In genomic region chr13:108119411-108120310, GRCm38 (mm10) we compare ENCODE assay signal across 28 mouse cellular contexts. TPM values are rescaled to one million over a fixed set of nuclear protein-coding genes. Genes with fewer than 3 reads are reported as not detected.
A peak's percentile ranks its signal among the peaks of the same experiment; 100 is the strongest.
DNase-seq lines count a peak whose midpoint lies in the region; ATAC-seq and TF ChIP-seq lines count a peak whose summit lies in the region.
"Had no signal": no experiment of that assay in that cellular context is flagged by ENCODE, and none has a peak within 500 bp of the region (broad histone marks: within the 10 kb centered on the region; RNA-seq: fewer than 3 reads in every experiment).

No protein-coding gene starts in this region.

- no peak for ATAC-seq in heart, embryonic 14.5 days (ENCODE audit: insufficient number of reproducible peaks, insufficient read depth, low FRiP score, low read depth)
- ATAC-seq in neural tube, embryonic 15.5 days (ENCODE audit: low FRiP score): no peak
- ATAC-seq: activated CD4-positive, CD25-positive, alpha-beta regulatory T cell, adult 4 months; forebrain, embryonic 14.5 days; liver, embryonic 12.5 days; midbrain, embryonic 16.5 days; Patski had no signal

- peaks cover 7 to 24% of the 10 kb centered on the region in 2 experiments; a peak in 3 of 4 replicates for H3K4me1 ChIP-seq in heart, embryonic 14.5 days (ENCODE audit: control insufficient read depth in 2 of 2, insufficient read depth in 2 of 2, low read length in 2 of 2)
- no peaks in the 10 kb centered on the region; the same call in 1 of the 2 replicates for H3K4me1 ChIP-seq in heart, adult 2 months (ENCODE audit: control insufficient read depth, insufficient read depth, low read length)
- H3K4me1 ChIP-seq in neural tube, embryonic 15.5 days: peaks cover 13% of the 10 kb centered on the region
- H3K4me1 ChIP-seq: liver, embryonic 12.5 days had no signal

- no peak overlapping the region for H3K4me3 ChIP-seq in heart, embryonic 14.5 days (ENCODE audit: control insufficient read depth in 1 of 2, insufficient read depth in 1 of 2, low read depth in 1 of 2, low read length in 2 of 2)
- H3K4me3 ChIP-seq in heart, adult 2 months: no peak overlapping the region
- no peak overlapping the region for H3K4me3 ChIP-seq in neural tube, embryonic 15.5 days (replicated peaks)
- H3K4me3 ChIP-seq: embryonic facial prominence, embryonic 15.5 days; hindbrain, embryonic 15.5 days; limb, embryonic 13.5 days; liver, embryonic 12.5 days; myocyte; neural tube, embryonic 13.5 days had no signal

- no peak for TF ChIP-seq POLR2A in heart, adult 2 months (IDR thresholded peaks at IDR 0.05; ENCODE audit: insufficient read depth, low read depth, low read length)

- no peak for TF ChIP-seq EP300 in heart, adult 2 months (IDR thresholded peaks at IDR 0.05; ENCODE audit: insufficient read depth, low read depth, low read length)

- H3K27me3 ChIP-seq in heart, embryonic 14.5 days (ENCODE audit: control insufficient read depth, insufficient read depth, low read length): no peaks in the 10 kb centered on the region
- H3K27me3 ChIP-seq in heart, adult 2 months (ENCODE audit: control insufficient read depth, insufficient read depth, low read length): no peaks in the 10 kb centered on the region
- no peaks in the 10 kb centered on the region for H3K27me3 ChIP-seq in neural tube, embryonic 15.5 days (replicated peaks)
- H3K27me3 ChIP-seq: embryonic facial prominence, embryonic 15.5 days; hindbrain, embryonic 15.5 days; limb, embryonic 13.5 days; liver, embryonic 12.5 days; neural tube, embryonic 13.5 days; Patski had no signal

- 31% methylated on average over 9 of the region's 9 CpGs for WGBS in heart, embryonic 14.5 days
- 38% methylated on average over 9 of the region's 9 CpGs for WGBS in heart, adult 2 months
- 39% methylated on average over 9 of the region's 9 CpGs for WGBS in large intestine, adult 2 months
- 80% methylated on average over 9 of the region's 9 CpGs for WGBS in neural tube, embryonic 15.5 days

- DNase-seq in adrenal gland, adult 2 months: peak; percentile 17
- DNase-seq in adrenal gland, postnatal 10 days: no peak
- DNase-seq in heart, adult 2 months: no peak
- peak; percentile 24 for DNase-seq in ES-CJ7 (ENCODE audit: low read depth, low spot score)
- peak; percentile 42 for DNase-seq in large intestine, adult 2 months (ENCODE audit: low read depth, low spot score)
- DNase-seq in gastrocnemius, adult 8-10 months (ENCODE audit: low spot score in 2 of 2): no peak
- DNase-seq: adrenal gland, postnatal 14 days; cerebellum, adult 9-10 months; gastrocnemius, postnatal 36 days; kidney, adult 9 months; kidney, postnatal 25 days; lung, adult 18-20 months; lung, postnatal 4 days; right cerebral cortex, postnatal 4 days; thymus, adult 2 months; thymus, postnatal 4 days had no signal

- no peak overlapping the region; the same call in 1 of the 2 replicates for H3K9ac ChIP-seq in heart, embryonic 14.5 days (ENCODE audit: low read length)
- H3K9ac ChIP-seq in heart, adult 2 months (ENCODE audit: low read depth, low read length): no peak overlapping the region
- no peak overlapping the region for H3K9ac ChIP-seq in neural tube, embryonic 15.5 days (replicated peaks)
- H3K9ac ChIP-seq: embryonic facial prominence, embryonic 15.5 days; hindbrain, embryonic 15.5 days; limb, embryonic 13.5 days; liver, embryonic 12.5 days; neural tube, embryonic 13.5 days had no signal

- TF ChIP-seq CTCF in heart, adult 2 months (IDR thresholded peaks at IDR 0.05): no peak

- H3K36me3 ChIP-seq in heart, embryonic 14.5 days (ENCODE audit: control insufficient read depth, insufficient read depth, low read length): no peaks in the 10 kb centered on the region
- H3K36me3 ChIP-seq in heart, adult 2 months (ENCODE audit: control insufficient read depth, insufficient read depth, low read length): no peaks in the 10 kb centered on the region
- H3K36me3 ChIP-seq in neural tube, embryonic 15.5 days: no peaks in the 10 kb centered on the region
- H3K36me3 ChIP-seq: embryonic facial prominence, embryonic 15.5 days; hindbrain, embryonic 15.5 days; limb, embryonic 13.5 days; liver, embryonic 12.5 days; neural tube, embryonic 13.5 days had no signal

- H3K4me2 ChIP-seq in heart, embryonic 14.5 days (ENCODE audit: low read length): 0 out of 2 replicates have a peak overlapping the region, but pooled peaks have one; percentile 13
- no peak overlapping the region for H3K4me2 ChIP-seq in neural tube, embryonic 15.5 days
- H3K4me2 ChIP-seq: embryonic facial prominence, embryonic 15.5 days; hindbrain, embryonic 15.5 days; limb, embryonic 13.5 days; liver, embryonic 12.5 days; neural tube, embryonic 13.5 days had no signal

- H3K9me3 ChIP-seq in heart, embryonic 14.5 days (ENCODE audit: control insufficient read depth, low read length): no peaks in the 10 kb centered on the region
- H3K9me3 ChIP-seq in neural tube, embryonic 15.5 days (replicated peaks): no peaks in the 10 kb centered on the region
- H3K9me3 ChIP-seq: embryonic facial prominence, embryonic 15.5 days; hindbrain, embryonic 15.5 days; limb, embryonic 13.5 days; liver, embryonic 12.5 days; neural tube, embryonic 13.5 days had no signal

- H3K79me2 ChIP-seq in heart, adult 2 months (replicated peaks; ENCODE audit: control insufficient read depth, insufficient read depth, low read length): no peaks in the 10 kb centered on the region

- intact Hi-C loops in heart, adult 2 months (cut with DNase I): no loop called here

- no peak overlapping the region for H3K27ac ChIP-seq in heart, embryonic 14.5 days (replicated peaks in 1 of 2; ENCODE audit: control insufficient read depth in 1 of 2, insufficient read depth in 1 of 2, low read depth in 2 of 2, low read length in 2 of 2)
- no peak overlapping the region for H3K27ac ChIP-seq in heart, adult 2 months
- no peak overlapping the region for H3K27ac ChIP-seq in neural tube, embryonic 15.5 days (replicated peaks)
- H3K27ac ChIP-seq: embryonic facial prominence, embryonic 15.5 days; hindbrain, embryonic 15.5 days; limb, embryonic 13.5 days; liver, embryonic 12.5 days; neural tube, embryonic 13.5 days had no signal

RNA-seq across cellular contexts. Expression of gene Ndufaf2, which starts 38.8 kb away (rescaled TPM):
- total RNA-seq in adrenal gland, adult 2 months (2021): 10 to 100 TPM; 31.2 to 35.6 TPM
- polyA plus RNA-seq in adrenal gland, adult 2 months (2012; rRNA removed): 2.4 and 3.7 TPM in 2 replicates
- 10 to 100 TPM; 30.4 to 37.3 TPM for total RNA-seq in adrenal gland, postnatal 10 days (2021)
- polyA plus RNA-seq in heart, embryonic 14.5 days (2014; fragmentation: Nextera tagmentation; extraction: Ambion mirVana): 56.8 and 58.1 TPM in 2 replicates
- 10 to 100 TPM; 23.3 to 28.8 TPM for total RNA-seq in heart, adult 2 months (2021)
- polyA plus RNA-seq in heart, adult 2 months (2012; rRNA removed): 12.4 and 14.1 TPM in 2 replicates
- polyA plus RNA-seq in large intestine, adult 2 months (2012; rRNA removed): 6.9 and 7.1 TPM in 2 replicates
- 68.0 and 80.3 TPM in 2 replicates for polyA plus RNA-seq in neural tube, embryonic 15.5 days (2015; fragmentation: Nextera tagmentation; extraction: Ambion mirVana)
- 10 to 100 TPM; 13.2 to 16.5 (median 15.2) TPM for total RNA-seq in gastrocnemius, adult 8-10 months (2022)

RNA-seq across cellular contexts. Expression of gene Ercc8, which starts 38.9 kb away (rescaled TPM):
- total RNA-seq in adrenal gland, adult 2 months (2021): 1 to 10 TPM; 8.4 to 9.2 TPM
- 2.4 and 3.4 TPM in 2 replicates for polyA plus RNA-seq in adrenal gland, adult 2 months (2012; rRNA removed)
- 10 to 100 TPM; 11.5 to 13.3 TPM for total RNA-seq in adrenal gland, postnatal 10 days (2021)
- polyA plus RNA-seq in heart, embryonic 14.5 days (2014; fragmentation: Nextera tagmentation; extraction: Ambion mirVana): 11.8 and 12.5 TPM in 2 replicates
- total RNA-seq in heart, adult 2 months (2021): 1 to 10 TPM; 4.8 to 5.9 TPM
- 4.7 and 7.3 TPM in 2 replicates for polyA plus RNA-seq in heart, adult 2 months (2012; rRNA removed)
- polyA plus RNA-seq in large intestine, adult 2 months (2012; rRNA removed): 8.3 and 9.0 TPM in 2 replicates
- 26.4 and 31.8 TPM in 2 replicates for polyA plus RNA-seq in neural tube, embryonic 15.5 days (2015; fragmentation: Nextera tagmentation; extraction: Ambion mirVana)
- total RNA-seq in gastrocnemius, adult 8-10 months (2022): 1 to 10 TPM; 4.9 to 7.0 (median 5.6) TPM

Comparison
In these comparisons a context has a peak if more than half of its experiments do, and no peak if none do; other contexts are left out.
1. DNase-seq: peak in adrenal gland, adult 2 months (single experiment), ES-CJ7 (single experiment) and large intestine, adult 2 months (single experiment); none in adrenal gland, postnatal 10 days (single experiment), heart, adult 2 months (0 of 2) and gastrocnemius, adult 8-10 months (0 of 2).